Mouse (Mus musculus) adipocyte (in vitro differentiated cells): ENCODE results near the gene Tprkb.
"Not testable (repeated sequence)": the region's sequence is repeated elsewhere in the genome, so short reads cannot be mapped to it uniquely, and the experiment has no call there.

ENCODE experiments used
- DNase-seq: peaks from one replicate; pipeline ENCODE4 v3.0.0-alpha.2; 2016; ENCODE audit warnings: low spot score

The Tprkb gene

GRCm38 (mm10) chr6:85915539-85916513 lies 4.2 kb downstream of the Tprkb start, which contains the start of gene Nat8f1:
TSS of gene Nat8f1 (minus strand) at chr6:85915687.
- DNase-seq, result peak; percentile 93

- DNase-seq, result no peak
Observed at GRCm38 (mm10) chr6:85916596-85916995, 4.9 kb downstream of the Tprkb start.

DNA sequence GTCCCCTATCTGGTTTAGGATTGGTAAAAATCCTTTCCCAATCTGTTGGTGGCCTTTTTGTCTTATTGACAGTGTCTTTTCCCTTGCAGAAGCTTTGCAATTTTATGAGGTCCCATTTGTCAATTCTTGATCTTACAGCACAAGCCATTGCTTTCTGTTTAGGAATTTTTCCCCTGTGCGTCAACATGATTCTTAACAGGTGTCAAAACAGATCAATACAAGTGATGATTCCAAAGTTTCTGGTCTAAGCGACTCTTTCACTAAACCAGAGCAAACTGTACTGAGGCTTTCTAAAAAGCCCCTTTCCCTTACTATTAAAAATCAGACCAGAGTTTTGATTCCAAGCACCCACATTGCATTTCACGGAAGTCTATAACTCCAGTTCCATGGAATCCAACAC lies 6.7 kb downstream of the Tprkb start:
- not testable (repeated sequence) for DNase-seq

DNA sequence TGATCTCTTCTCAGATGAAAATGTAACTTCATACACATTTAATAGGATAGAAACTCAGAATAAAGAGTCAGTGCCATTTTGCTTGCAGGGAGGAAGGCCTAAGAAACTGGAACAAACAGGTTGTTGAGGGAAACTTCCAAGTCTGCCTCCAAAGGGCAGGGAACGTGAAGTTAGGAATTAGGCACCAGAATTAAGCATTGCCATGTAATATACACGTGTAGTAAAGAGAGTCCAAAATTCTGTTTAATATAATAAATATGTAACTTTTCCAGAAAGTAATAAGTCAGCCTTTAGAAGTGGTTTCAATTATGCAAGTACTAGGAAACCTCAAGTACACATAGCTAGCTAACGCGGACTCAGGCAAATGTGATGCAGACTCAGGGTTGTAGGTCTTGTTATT lies 7.7 kb downstream of the Tprkb start:
- no peak for DNase-seq

GRCm38 (mm10) chr6:85923643-85924042 lies 12.0 kb downstream of the Tprkb start:
- no peak for DNase-seq

DNA sequence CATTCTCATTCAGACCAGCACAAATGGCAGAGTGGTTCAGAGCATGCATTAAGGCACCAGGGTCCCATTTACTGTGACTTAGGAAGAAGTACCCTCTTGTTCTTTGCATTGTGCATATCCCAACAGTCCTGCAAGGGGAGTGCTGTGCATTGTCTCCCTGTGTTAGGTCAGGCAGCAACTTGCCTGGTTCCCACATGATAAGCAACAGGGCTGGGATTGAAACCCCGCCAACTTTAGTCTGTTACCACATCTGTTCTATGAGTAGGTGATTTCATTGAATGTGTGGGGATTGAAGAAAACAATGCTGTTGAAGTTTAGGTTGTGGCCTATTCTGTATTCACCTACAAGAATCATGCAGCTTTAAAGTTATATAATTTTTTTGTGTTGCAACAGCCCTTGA lies 15.0 kb downstream of the Tprkb start:
- no peak for DNase-seq

DNA sequence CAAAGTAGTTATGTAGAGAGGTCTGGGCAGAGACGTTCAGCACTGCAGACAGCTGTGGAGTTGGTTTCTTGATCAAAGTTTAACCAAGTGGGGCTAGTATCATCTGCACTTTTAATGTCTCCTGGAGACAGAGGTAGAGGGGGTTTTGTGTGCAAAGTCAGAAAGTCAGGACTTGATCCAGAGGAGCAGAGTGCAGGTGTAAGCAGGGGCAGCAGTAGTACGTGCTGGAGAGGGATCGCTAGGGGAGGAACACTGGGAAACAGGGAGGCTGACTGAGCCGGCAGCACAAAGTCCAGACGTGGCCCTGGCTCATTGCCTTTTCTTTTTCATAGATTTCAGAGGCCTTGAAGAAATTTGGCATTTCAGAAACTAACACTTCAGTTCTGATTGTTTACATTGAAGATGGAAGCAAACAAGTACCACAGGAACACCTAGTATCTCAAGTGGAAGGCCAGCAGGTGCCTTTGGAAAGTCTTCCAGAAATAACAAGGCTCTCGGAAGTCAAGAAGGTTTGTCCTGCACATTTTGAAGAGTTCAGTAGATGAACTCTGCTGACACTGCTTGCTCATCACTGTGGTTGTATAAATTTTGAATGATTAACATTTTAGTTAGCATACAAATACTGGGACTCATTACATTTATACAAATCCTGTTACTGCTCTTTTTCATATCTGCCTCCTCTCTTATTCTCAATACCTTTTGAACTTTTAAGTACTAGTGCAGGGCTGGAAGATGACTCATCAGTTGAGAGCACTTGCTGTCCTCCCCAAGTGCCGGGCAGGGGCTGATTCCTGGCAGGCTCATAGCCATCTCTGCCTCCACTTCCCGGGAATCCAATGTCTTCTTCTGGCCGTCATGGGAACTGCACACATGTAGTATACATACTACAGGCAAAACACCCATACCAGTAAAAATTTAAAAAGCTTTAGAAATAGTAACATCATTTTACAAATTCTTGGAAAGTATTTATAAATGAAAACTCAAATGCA lies 16.1 kb downstream of the Tprkb start:
- DNase-seq, result no peak

- no peak for DNase-seq
Observed at GRCm38 (mm10) chr6:85929312-85929711, 17.6 kb downstream of the Tprkb start.

GRCm38 (mm10) chr6:85934047-85934446 lies 22.4 kb downstream of the Tprkb start:
- DNase-seq, result no peak

DNA sequence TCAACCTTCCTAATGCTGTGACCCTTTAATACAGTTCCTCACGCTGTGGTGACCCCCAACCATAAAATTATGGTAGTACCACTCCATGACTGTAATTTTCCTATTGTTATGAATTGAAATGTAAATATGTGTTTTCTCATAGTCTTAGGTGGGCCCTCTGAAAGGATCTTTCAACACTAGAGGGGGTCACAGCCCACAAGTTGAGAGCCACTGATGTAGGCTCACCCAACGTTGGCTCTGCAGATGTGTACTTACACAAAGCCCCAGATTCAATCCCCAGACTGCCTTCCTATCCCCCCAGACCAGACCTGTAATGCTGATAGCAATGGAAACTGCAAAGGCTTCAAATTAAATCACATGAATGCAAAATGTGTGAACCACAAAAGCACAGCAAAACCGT lies 24.0 kb downstream of the Tprkb start:
- DNase-seq, result no peak

GRCm38 (mm10) chr6:85936508-85937465 lies 25.1 kb downstream of the Tprkb start:
- peak; percentile 92 for DNase-seq

- DNase-seq, result no peak
Observed at GRCm38 (mm10) chr6:85938701-85939100, 27.0 kb downstream of the Tprkb start.

- no peak for DNase-seq
Observed at GRCm38 (mm10) chr6:85942469-85942868, 30.8 kb downstream of the Tprkb start.

GRCm38 (mm10) chr6:85948549-85948948 lies 36.9 kb downstream of the Tprkb start:
- DNase-seq, result no peak

DNA sequence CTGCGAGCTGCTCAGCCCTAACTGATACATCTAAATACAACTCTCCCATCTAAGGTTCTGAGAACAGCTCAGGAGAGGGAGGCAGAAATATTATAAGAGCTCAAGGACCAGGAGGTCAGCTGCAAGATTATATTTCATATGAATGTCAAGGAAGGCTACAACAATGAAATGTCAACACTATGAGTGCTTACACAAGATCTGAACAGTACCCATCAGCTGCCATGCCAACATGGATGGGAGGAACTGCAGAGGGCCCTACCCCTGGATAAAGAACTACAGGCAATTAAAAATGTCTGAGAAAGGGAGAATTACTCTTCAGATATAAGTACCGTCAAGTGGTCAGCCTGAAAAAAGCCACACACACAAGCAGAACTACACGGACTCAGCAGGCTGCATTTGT lies 45.9 kb downstream of the Tprkb start:
- no peak for DNase-seq

- peak; percentile 95 for DNase-seq
Observed at GRCm38 (mm10) chr6:85961101-85962091, 49.7 kb downstream of the Tprkb start, which contains the start of gene Dusp11. TSS of gene Dusp11 (minus strand) at chr6:85961667.

DNA sequence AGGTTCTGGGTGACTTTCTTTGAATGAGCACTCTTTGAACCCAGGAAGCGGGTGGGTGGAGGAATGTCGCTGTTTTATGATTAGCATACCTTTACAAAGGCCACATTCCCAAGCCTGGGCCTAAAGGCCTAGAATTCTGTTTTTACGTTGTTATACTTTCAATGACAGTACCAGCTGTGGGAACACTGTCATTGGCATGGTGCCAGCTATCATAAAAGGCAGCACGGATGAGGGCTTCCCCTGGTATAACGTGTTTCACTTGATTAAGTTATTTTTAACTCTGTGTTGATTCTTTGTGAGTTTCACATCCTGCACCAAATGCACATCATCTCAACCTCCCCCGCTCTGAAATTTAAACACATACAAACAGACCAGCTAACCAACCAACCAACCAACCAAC lies 54.4 kb downstream of the Tprkb start:
- not testable (repeated sequence) for DNase-seq

GRCm38 (mm10) chr6:85966686-85967085 lies 55.0 kb downstream of the Tprkb start:
- DNase-seq, result no peak

DNA sequence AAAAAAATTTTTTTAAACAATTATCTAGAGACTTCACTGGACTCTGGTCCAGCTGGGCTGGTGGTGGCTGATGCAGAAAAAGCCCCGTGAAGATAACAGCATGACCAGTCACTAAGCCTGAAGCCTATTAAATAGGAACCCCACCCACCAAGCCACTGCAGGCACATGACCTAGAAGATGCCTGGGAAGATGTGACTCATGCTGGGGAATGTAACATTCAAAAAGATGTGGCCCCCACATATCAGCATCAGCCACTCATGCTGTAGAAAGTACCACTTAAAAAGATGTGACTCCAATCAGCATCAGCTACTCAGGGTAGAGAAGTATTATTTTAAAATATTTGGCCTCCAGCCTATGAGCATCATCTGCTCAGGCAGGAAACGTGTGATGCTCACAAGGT lies 58.2 kb downstream of the Tprkb start:
- no peak for DNase-seq

DNA sequence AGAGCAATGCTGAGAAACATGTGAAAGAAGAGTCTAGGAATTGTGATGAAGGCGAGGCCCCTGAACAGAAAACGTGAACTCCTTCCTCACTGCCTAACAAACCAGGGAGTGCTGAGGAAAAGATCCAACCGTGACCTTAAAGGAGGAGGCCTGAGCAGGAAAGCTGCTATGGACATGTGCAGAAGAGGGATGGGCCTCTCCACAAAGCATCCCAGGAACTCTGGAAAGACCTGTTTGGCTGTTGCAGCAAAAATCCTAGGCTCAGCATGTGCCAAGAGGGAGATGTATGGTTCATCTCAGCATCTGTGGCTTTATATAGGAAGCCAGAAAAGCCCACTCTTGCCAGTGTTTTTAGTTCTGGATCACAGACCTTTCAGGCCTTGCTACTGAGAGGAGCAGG lies 61.0 kb downstream of the Tprkb start:
- DNase-seq, result no peak
